Mouse (Mus musculus): ENCODE results near the gene Cdh4. TPM values are rescaled to one million over a fixed set of nuclear protein-coding genes. Genes with fewer than 3 reads are reported as not detected.

Gene Cdh4
- polyA plus RNA-seq, 1 experiment from 2014 or later, result 63.4 TPM

- Histone ChIP-seq H3K27me3 (ENCODE audit: control insufficient read depth, insufficient read depth, low read depth, low read length) (no peaks in the 10 kb centered on the region), H3K36me3 (ENCODE audit: control insufficient read depth, insufficient read depth, low read length) (peaks cover 3% of the 10 kb centered on the region; the same call in 1 of the 2 replicates), H3K4me1 (ENCODE audit: control insufficient read depth, insufficient read depth, low read length) (peaks cover 16% of the 10 kb centered on the region), H3K4me2 (ENCODE audit: low read length) (no peak overlapping the region), H3K27ac (ENCODE audit: low read length) (no peak overlapping the region), H3K9me3 (replicated peaks; ENCODE audit: control insufficient read depth, low read length, poor library complexity, severe bottlenecking) (no peaks in the 10 kb centered on the region; the same call in 1 of the 2 replicates), H3K4me3 (ENCODE audit: low read depth, low read length) (no peak overlapping the region), H3K9ac (ENCODE audit: low read depth, low read length) (no peak overlapping the region)
- 88% methylated on average over 1 of the region's 1 CpGs for WGBS
- ATAC-seq, result no peak
These were observed 6.8 kb downstream of the Cdh4 start for GRCm38 (mm10) chr2:179449018-179449417.

GRCm38 (mm10) chr2:179459196-179459595 lies 17.0 kb downstream of the Cdh4 start:
- H3K36me3 ChIP-seq (ENCODE audit: control insufficient read depth, insufficient read depth, low read length), result no peaks in the 10 kb centered on the region
- H3K4me3 ChIP-seq (ENCODE audit: low read depth, low read length), result no peak overlapping the region
- WGBS, result 73% methylated on average over 4 of the region's 4 CpGs

GRCm38 (mm10) chr2:179459606-179460005 lies 17.4 kb downstream of the Cdh4 start:
- H3K27ac ChIP-seq (ENCODE audit: low read length), result no peak overlapping the region
- no peaks in the 10 kb centered on the region for H3K27me3 ChIP-seq (ENCODE audit: control insufficient read depth, insufficient read depth, low read depth, low read length)
- no peak overlapping the region for H3K9ac ChIP-seq (ENCODE audit: low read depth, low read length)
- no peaks in the 10 kb centered on the region for H3K4me1 ChIP-seq (ENCODE audit: control insufficient read depth, insufficient read depth, low read length)
- no peaks in the 10 kb centered on the region for H3K36me3 ChIP-seq (ENCODE audit: control insufficient read depth, insufficient read depth, low read length)
- 98% methylated on average over 2 of the region's 2 CpGs for WGBS
- H3K4me3 ChIP-seq (ENCODE audit: low read depth, low read length), result no peak overlapping the region
- no peak overlapping the region for H3K4me2 ChIP-seq (ENCODE audit: low read length)
- H3K9me3 ChIP-seq (replicated peaks; ENCODE audit: control insufficient read depth, low read length, poor library complexity, severe bottlenecking), result peaks cover 20% of the 10 kb centered on the region; the same call in 1 of the 2 replicates
- no peak for ATAC-seq

More at GRCm38 (mm10) chr2:179459196-179459595, 17.0 kb downstream of the Cdh4 start:
- no peak overlapping the region for H3K27ac ChIP-seq (ENCODE audit: low read length)
- H3K4me2 ChIP-seq (ENCODE audit: low read length), result no peak overlapping the region
- no peak overlapping the region for H3K9ac ChIP-seq (ENCODE audit: low read depth, low read length)
- H3K9me3 ChIP-seq (replicated peaks; ENCODE audit: control insufficient read depth, low read length, poor library complexity, severe bottlenecking), result peaks cover 20% of the 10 kb centered on the region; the same call in 1 of the 2 replicates
- H3K27me3 ChIP-seq (ENCODE audit: control insufficient read depth, insufficient read depth, low read depth, low read length), result no peaks in the 10 kb centered on the region
- ATAC-seq, result no peak
- no peaks in the 10 kb centered on the region for H3K4me1 ChIP-seq (ENCODE audit: control insufficient read depth, insufficient read depth, low read length)

- Histone ChIP-seq H3K27me3 (ENCODE audit: control insufficient read depth, insufficient read depth, low read depth, low read length) (no peaks in the 10 kb centered on the region), H3K36me3 (ENCODE audit: control insufficient read depth, insufficient read depth, low read length) (no peaks in the 10 kb centered on the region), H3K27ac (ENCODE audit: low read length) (no peak overlapping the region), H3K9me3 (replicated peaks; ENCODE audit: control insufficient read depth, low read length, poor library complexity, severe bottlenecking) (peaks cover 20% of the 10 kb centered on the region; the same call in 1 of the 2 replicates), H3K4me2 (ENCODE audit: low read length) (no peak overlapping the region), H3K9ac (ENCODE audit: low read depth, low read length) (no peak overlapping the region), H3K4me1 (ENCODE audit: control insufficient read depth, insufficient read depth, low read length) (0 out of 2 replicates have a peak, but pooled peaks cover 4% of the 10 kb centered on the region), H3K4me3 (ENCODE audit: low read depth, low read length) (no peak overlapping the region)
- WGBS, result 94% methylated on average over 4 of the region's 4 CpGs
- ATAC-seq, result no peak
These were observed 21.3 kb downstream of the Cdh4 start for GRCm38 (mm10) chr2:179463514-179463913.

DNA sequence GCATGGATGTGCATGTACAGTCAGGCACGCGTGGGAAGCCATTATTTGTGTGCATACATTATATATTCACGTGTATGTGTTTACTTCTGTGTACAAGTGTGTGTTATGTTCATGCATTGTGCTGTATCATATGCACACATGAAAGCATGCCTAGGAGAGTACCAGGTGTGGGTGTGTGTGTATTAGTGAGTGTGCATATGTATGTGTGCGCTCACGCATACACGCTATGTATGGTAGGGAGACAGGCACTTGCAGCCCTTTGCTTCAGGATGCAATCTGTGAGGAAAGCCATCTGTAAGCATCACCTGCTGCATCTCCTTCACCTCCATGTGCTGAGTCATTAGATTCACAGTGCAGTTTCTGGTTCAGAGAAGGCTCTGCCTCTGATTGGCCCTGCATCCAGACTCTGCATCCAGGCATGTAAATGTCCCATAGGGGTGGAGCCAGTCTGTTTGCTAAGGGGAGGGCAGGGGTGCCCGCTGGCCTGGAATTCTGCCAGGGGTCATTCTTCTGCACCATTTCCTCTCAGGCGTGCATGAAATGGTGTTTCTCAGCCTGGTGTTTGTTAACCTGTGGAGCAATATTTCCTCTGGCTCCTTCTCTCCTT lies 25.7 kb downstream of the Cdh4 start:
- Histone ChIP-seq H3K9me3 (replicated peaks; ENCODE audit: control insufficient read depth, low read length, poor library complexity, severe bottlenecking) (peaks cover 3% of the 10 kb centered on the region; the same call in 1 of the 2 replicates), H3K36me3 (ENCODE audit: control insufficient read depth, insufficient read depth, low read length) (no peaks in the 10 kb centered on the region), H3K9ac (ENCODE audit: low read depth, low read length) (no peak overlapping the region), H3K4me3 (ENCODE audit: low read depth, low read length) (no peak overlapping the region), H3K27me3 (ENCODE audit: control insufficient read depth, insufficient read depth, low read depth, low read length) (no peaks in the 10 kb centered on the region), H3K4me2 (ENCODE audit: low read length) (no peak overlapping the region), H3K27ac (ENCODE audit: low read length) (no peak overlapping the region), H3K4me1 (ENCODE audit: control insufficient read depth, insufficient read depth, low read length) (peaks cover 6% of the 10 kb centered on the region; the same call in 1 of the 2 replicates)
- peak; percentile 42; the same call in 1 of the 2 replicates for ATAC-seq
- 88% methylated on average over 8 of the region's 8 CpGs for WGBS

- H3K4me1 ChIP-seq (ENCODE audit: control insufficient read depth, insufficient read depth, low read length), result peaks cover 13% of the 10 kb centered on the region; the same call in 1 of the 2 replicates
- H3K4me3 ChIP-seq (ENCODE audit: low read depth, low read length), result no peak overlapping the region
- H3K4me2 ChIP-seq (ENCODE audit: low read length), result no peak overlapping the region
- no peaks in the 10 kb centered on the region for H3K9me3 ChIP-seq (replicated peaks; ENCODE audit: control insufficient read depth, low read length, poor library complexity, severe bottlenecking)
- H3K27ac ChIP-seq (ENCODE audit: low read length), result no peak overlapping the region
- no peak for ATAC-seq
- H3K27me3 ChIP-seq (ENCODE audit: control insufficient read depth, insufficient read depth, low read depth, low read length), result no peaks in the 10 kb centered on the region
- no peaks in the 10 kb centered on the region for H3K36me3 ChIP-seq (ENCODE audit: control insufficient read depth, insufficient read depth, low read length)
- 79% methylated on average over 6 of the region's 6 CpGs for WGBS
- H3K9ac ChIP-seq (ENCODE audit: low read depth, low read length), result no peak overlapping the region
These were observed 34.4 kb downstream of the Cdh4 start for GRCm38 (mm10) chr2:179476622-179477021.

- no peak overlapping the region for H3K9ac ChIP-seq (ENCODE audit: low read depth, low read length)
- H3K36me3 ChIP-seq (ENCODE audit: control insufficient read depth, insufficient read depth, low read length), result no peaks in the 10 kb centered on the region
- no peak overlapping the region for H3K4me3 ChIP-seq (ENCODE audit: low read depth, low read length)
- no peak overlapping the region for H3K4me2 ChIP-seq (ENCODE audit: low read length)
- ATAC-seq, result peak; percentile 69
- no peaks in the 10 kb centered on the region for H3K9me3 ChIP-seq (replicated peaks; ENCODE audit: control insufficient read depth, low read length, poor library complexity, severe bottlenecking)
- H3K27ac ChIP-seq (ENCODE audit: low read length), result no peak overlapping the region
- WGBS, result 46% methylated on average over 5 of the region's 5 CpGs
- H3K4me1 ChIP-seq (ENCODE audit: control insufficient read depth, insufficient read depth, low read length), result peaks cover 12% of the 10 kb centered on the region
- H3K27me3 ChIP-seq (ENCODE audit: control insufficient read depth, insufficient read depth, low read depth, low read length), result no peaks in the 10 kb centered on the region
These were observed 38.6 kb downstream of the Cdh4 start for GRCm38 (mm10) chr2:179480800-179481200.

DNA sequence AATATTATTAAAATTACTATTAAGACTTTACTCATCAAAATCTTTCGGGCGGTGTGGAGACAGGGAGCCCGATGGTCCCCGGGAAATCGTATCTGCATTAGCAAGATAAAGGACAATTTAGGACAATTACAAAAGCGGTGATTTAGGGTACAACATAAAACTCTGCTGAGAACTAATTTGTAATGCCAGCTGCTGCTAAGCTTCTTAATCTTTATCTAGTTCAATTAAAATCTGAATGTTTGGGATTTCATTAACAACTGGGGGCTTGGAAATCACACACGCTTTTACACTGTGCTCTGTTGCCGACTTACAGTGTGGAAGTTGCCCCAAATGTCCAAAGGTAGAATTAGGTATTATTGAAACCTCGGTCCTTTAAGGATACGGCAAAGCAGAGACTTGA lies 39.1 kb downstream of the Cdh4 start:
- H3K27ac ChIP-seq (ENCODE audit: low read length), result no peak overlapping the region
- H3K27me3 ChIP-seq (ENCODE audit: control insufficient read depth, insufficient read depth, low read depth, low read length), result no peaks in the 10 kb centered on the region
- H3K4me3 ChIP-seq (ENCODE audit: low read depth, low read length), result no peak overlapping the region
- no peak for ATAC-seq
- no peak overlapping the region for H3K9ac ChIP-seq (ENCODE audit: low read depth, low read length)
- WGBS, result 48% methylated on average over 10 of the region's 10 CpGs
- H3K4me1 ChIP-seq (ENCODE audit: control insufficient read depth, insufficient read depth, low read length), result peaks cover 12% of the 10 kb centered on the region
- no peaks in the 10 kb centered on the region for H3K9me3 ChIP-seq (replicated peaks; ENCODE audit: control insufficient read depth, low read length, poor library complexity, severe bottlenecking)
- no peaks in the 10 kb centered on the region for H3K36me3 ChIP-seq (ENCODE audit: control insufficient read depth, insufficient read depth, low read length)
- H3K4me2 ChIP-seq (ENCODE audit: low read length), result peak overlapping the region; percentile 19; the same call in 1 of the 2 replicates

DNA sequence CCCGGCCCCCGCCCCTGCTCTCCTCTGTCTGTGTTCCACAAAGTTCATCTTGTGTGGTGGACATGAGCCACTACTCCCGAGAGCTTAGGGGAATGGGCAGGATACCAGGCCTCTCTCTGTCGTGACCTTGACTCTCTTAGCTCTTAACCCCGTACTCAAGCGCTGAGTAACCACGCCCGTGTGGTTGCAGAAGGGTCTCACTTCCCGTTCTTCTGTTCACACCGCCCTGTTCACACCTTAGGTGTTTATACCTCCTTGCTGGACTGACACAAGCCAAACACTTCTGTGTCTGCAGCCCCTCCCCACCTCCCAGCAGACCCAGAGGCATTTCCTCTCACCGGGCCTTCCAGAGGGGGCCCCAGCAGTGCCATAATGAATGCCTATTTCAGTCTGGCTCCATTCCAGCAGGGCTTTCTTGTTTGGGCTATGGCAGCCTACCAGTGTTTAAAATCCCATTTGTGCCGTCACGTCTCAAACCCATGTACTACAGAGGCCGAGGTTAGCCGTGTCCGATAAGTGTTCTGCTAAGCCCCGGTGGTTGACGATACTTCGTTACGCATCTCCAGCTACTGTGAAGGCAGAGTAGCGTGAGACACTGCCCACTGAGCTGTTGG lies 46.4 kb downstream of the Cdh4 start:
- peaks cover 10% of the 10 kb centered on the region; the same call in 1 of the 2 replicates for H3K4me1 ChIP-seq (ENCODE audit: control insufficient read depth, insufficient read depth, low read length)
- H3K27ac ChIP-seq (ENCODE audit: low read length), result no peak overlapping the region
- no peaks in the 10 kb centered on the region for H3K36me3 ChIP-seq (ENCODE audit: control insufficient read depth, insufficient read depth, low read length)
- H3K9ac ChIP-seq (ENCODE audit: low read depth, low read length), result no peak overlapping the region
- peak; percentile 44; the same call in 1 of the 2 replicates for ATAC-seq
- no peak overlapping the region for H3K4me3 ChIP-seq (ENCODE audit: low read depth, low read length)
- H3K4me2 ChIP-seq (ENCODE audit: low read length), result no peak overlapping the region
- no peaks in the 10 kb centered on the region for H3K27me3 ChIP-seq (ENCODE audit: control insufficient read depth, insufficient read depth, low read depth, low read length)
- no peaks in the 10 kb centered on the region; the same call in 1 of the 2 replicates for H3K9me3 ChIP-seq (replicated peaks; ENCODE audit: control insufficient read depth, low read length, poor library complexity, severe bottlenecking)
- WGBS, result 64% methylated on average over 21 of the region's 21 CpGs
